Comparison of ENCODE assay signal across 8 mouse cellular contexts in genomic region chr14:57797551-57797950, GRCm38 (mm10). TPM values are rescaled to one million over a fixed set of nuclear protein-coding genes. Genes with fewer than 3 reads are reported as not detected.
DNase-seq lines count a peak whose midpoint lies in the region; ATAC-seq and TF ChIP-seq lines count a peak whose summit lies in the region.

No protein-coding gene starts in this region.

- peak overlapping the region; percentile 64 to 87 for H3K4me3 ChIP-seq in heart, embryonic 14.5 days (ENCODE audit: control insufficient read depth in 1 of 2, insufficient read depth in 1 of 2, low read depth in 1 of 2, low read length in 2 of 2)
- peak overlapping the region; percentile 77 for H3K4me3 ChIP-seq in midbrain, postnatal 0 days (ENCODE audit: low read depth, low read length)

- DNase-seq in left cerebral cortex, adult 18-20 months (ENCODE audit: low spot score in 2 of 2) = peak; percentile 5
- no peak for DNase-seq in left cerebral cortex, postnatal 10 days (ENCODE audit: extremely low spot score in 1 of 2, low spot score in 2 of 2)
- DNase-seq in ZHBTc4 (ENCODE audit: low read depth, low spot score) (peak; percentile 56), liver (peak; percentile 22)
- DNase-seq in midbrain, postnatal 0 days (ENCODE audit: low spot score) = peak; percentile 2
- no peak for DNase-seq in right cerebral cortex, postnatal 36 days (ENCODE audit: low spot score in 2 of 2)

- peaks cover 22% of the 10 kb centered on the region for H3K36me3 ChIP-seq in heart, embryonic 14.5 days (ENCODE audit: control insufficient read depth, insufficient read depth, low read length)
- peaks cover under 1% of the 10 kb centered on the region; the same call in 1 of the 2 replicates for H3K36me3 ChIP-seq in midbrain, postnatal 0 days (ENCODE audit: insufficient read depth, low read length)

- peak; percentile 39; the same call in 1 of the 2 replicates for TF ChIP-seq CTCF in midbrain, postnatal 0 days (IDR thresholded peaks at IDR 0.05)

- 11% methylated on average over 7 of the region's 7 CpGs for WGBS in heart, embryonic 14.5 days
- 13% methylated on average over 7 of the region's 7 CpGs for WGBS in midbrain, postnatal 0 days

- no peaks in the 10 kb centered on the region for H3K9me3 ChIP-seq in heart, embryonic 14.5 days (ENCODE audit: control insufficient read depth, low read length)
- H3K9me3 ChIP-seq in midbrain, postnatal 0 days (ENCODE audit: low read length) = no peaks in the 10 kb centered on the region

- H3K27me3 ChIP-seq in heart, embryonic 14.5 days (ENCODE audit: control insufficient read depth, insufficient read depth, low read length) = no peaks in the 10 kb centered on the region
- no peaks in the 10 kb centered on the region for H3K27me3 ChIP-seq in midbrain, postnatal 0 days (ENCODE audit: insufficient read depth, low read length)

- H3K4me2 ChIP-seq in heart, embryonic 14.5 days (ENCODE audit: low read length) = peak overlapping the region; percentile 93
- peak overlapping the region; percentile 51 for H3K4me2 ChIP-seq in midbrain, postnatal 0 days (ENCODE audit: low read depth, low read length, poor library complexity, severe bottlenecking)

- H3K27ac ChIP-seq in heart, embryonic 14.5 days (replicated peaks in 1 of 2; ENCODE audit: control insufficient read depth in 1 of 2, insufficient read depth in 1 of 2, low read depth in 2 of 2, low read length in 2 of 2) = peak overlapping the region in 1 of 2 experiments; percentile 57; a peak in 2 of 4 replicates
- peak overlapping the region; percentile 74 for H3K27ac ChIP-seq in midbrain, postnatal 0 days (ENCODE audit: low read depth, low read length)

- peaks cover 4 to 19% of the 10 kb centered on the region in 2 experiments for H3K4me1 ChIP-seq in heart, embryonic 14.5 days (ENCODE audit: control insufficient read depth in 2 of 2, insufficient read depth in 2 of 2, low read length in 2 of 2)
- H3K4me1 ChIP-seq in midbrain, postnatal 0 days (ENCODE audit: insufficient read depth, low read length) = peaks cover 10% of the 10 kb centered on the region

- intact Hi-C loops in left cerebral cortex, postnatal 10 days (cut with DNase I) = loop anchor here (5.0 kb wide), 1 partner anchor 50 kb away; the partner anchor contains the start of gene Gm49361

- peak overlapping the region; percentile 70 for H3K9ac ChIP-seq in heart, embryonic 14.5 days (ENCODE audit: low read length)
- peak overlapping the region; percentile 44 for H3K9ac ChIP-seq in midbrain, postnatal 0 days (replicated peaks; ENCODE audit: low read length, poor library complexity, severe bottlenecking)

- no peak for ATAC-seq in heart, embryonic 14.5 days (ENCODE audit: insufficient number of reproducible peaks, insufficient read depth, low FRiP score, low read depth)
- ATAC-seq in midbrain, postnatal 0 days (ENCODE audit: low FRiP score) = peak; percentile 50
- ATAC-seq in activated CD4-positive, CD25-positive, alpha-beta regulatory T cell, adult 4 months = no peak

RNA-seq across cellular contexts. Expression of gene Sap18, which starts 0.4 kb away (rescaled TPM):
- 10 to 100 TPM; 56.5 to 62.8 TPM for total RNA-seq in left cerebral cortex, adult 18-20 months (2021)
- 10 to 100 TPM; 33.2 to 69.0 TPM for total RNA-seq in left cerebral cortex, postnatal 10 days (2021)
- polyA plus RNA-seq in heart, embryonic 14.5 days (2014; fragmentation: Nextera tagmentation; extraction: Ambion mirVana) = 22.4 and 23.3 TPM in 2 replicates
- 11.4 and 36.9 TPM in 2 replicates for total RNA-seq in midbrain, postnatal 0 days (2014; rRNA removed)
- polyA plus RNA-seq in midbrain, postnatal 0 days (2015; fragmentation: Nextera tagmentation; extraction: Ambion mirVana) = 22.4 and 26.8 TPM in 2 replicates
- 100 to 1,000 TPM; 206 to 224 TPM for polyA plus RNA-seq in activated CD4-positive, CD25-positive, alpha-beta regulatory T cell, adult 4 months (2017; shearing (Covaris generic))

RNA-seq across cellular contexts. Expression of gene Ska3, which starts 28.4 kb away (rescaled TPM):
- under 1 TPM; 0.37 to 0.42 TPM for total RNA-seq in left cerebral cortex, adult 18-20 months (2021)
- total RNA-seq in left cerebral cortex, postnatal 10 days (2021) = 1 to 10 TPM; 1.8 to 2.1 TPM
- 21.6 and 24.5 TPM in 2 replicates for polyA plus RNA-seq in heart, embryonic 14.5 days (2014; fragmentation: Nextera tagmentation; extraction: Ambion mirVana)
- total RNA-seq in midbrain, postnatal 0 days (2014; rRNA removed) = 2.4 and 4.2 TPM in 2 replicates
- polyA plus RNA-seq in midbrain, postnatal 0 days (2015; fragmentation: Nextera tagmentation; extraction: Ambion mirVana) = 3.9 and 4.2 TPM in 2 replicates
- polyA plus RNA-seq in activated CD4-positive, CD25-positive, alpha-beta regulatory T cell, adult 4 months (2017; shearing (Covaris generic)) = 1 to 10 TPM; 6.5 to 6.9 TPM

RNA-seq across cellular contexts. Expression of gene Mrpl57, which starts 28.5 kb away (rescaled TPM):
- total RNA-seq in left cerebral cortex, adult 18-20 months (2021) = 10 to 100 TPM; 50.5 to 61.8 TPM
- total RNA-seq in left cerebral cortex, postnatal 10 days (2021) = 10 to 100 TPM; 80.9 to 86.9 TPM
- 148 and 155 TPM in 2 replicates for polyA plus RNA-seq in heart, embryonic 14.5 days (2014; fragmentation: Nextera tagmentation; extraction: Ambion mirVana)
- total RNA-seq in midbrain, postnatal 0 days (2014; rRNA removed) = 45.4 and 48.3 TPM in 2 replicates
- 205 and 218 TPM in 2 replicates for polyA plus RNA-seq in midbrain, postnatal 0 days (2015; fragmentation: Nextera tagmentation; extraction: Ambion mirVana)
- 100 to 1,000 TPM; 116 to 117 TPM for polyA plus RNA-seq in activated CD4-positive, CD25-positive, alpha-beta regulatory T cell, adult 4 months (2017; shearing (Covaris generic))

RNA-seq across cellular contexts. Expression of gene Lats2, which starts 39.4 kb away (rescaled TPM):
- 10 to 100 TPM; 18.2 to 21.3 TPM for total RNA-seq in left cerebral cortex, adult 18-20 months (2021)
- total RNA-seq in left cerebral cortex, postnatal 10 days (2021) = 10 to 100 TPM in 1 of 2 experiments, 1 to 10 TPM in 1; 9.6 to 14.4 TPM
- 24.9 and 25.9 TPM in 2 replicates for polyA plus RNA-seq in heart, embryonic 14.5 days (2014; fragmentation: Nextera tagmentation; extraction: Ambion mirVana)
- total RNA-seq in midbrain, postnatal 0 days (2014; rRNA removed) = 7.7 and 8.4 TPM in 2 replicates
- 3.1 and 3.8 TPM in 2 replicates for polyA plus RNA-seq in midbrain, postnatal 0 days (2015; fragmentation: Nextera tagmentation; extraction: Ambion mirVana)
- polyA plus RNA-seq in activated CD4-positive, CD25-positive, alpha-beta regulatory T cell, adult 4 months (2017; shearing (Covaris generic)) = 10 to 100 TPM; 17.9 to 20.7 TPM

RNA-seq across cellular contexts. Expression of gene Gm49361, which starts 51.6 kb away (rescaled TPM):
- under 1 TPM; 0.81 to 0.82 TPM for total RNA-seq in left cerebral cortex, adult 18-20 months (2021)
- under 1 TPM in 1 of 2 experiments, not detected in 1; 0.65 TPM for total RNA-seq in left cerebral cortex, postnatal 10 days (2021)
- not detected in 2 replicates for polyA plus RNA-seq in heart, embryonic 14.5 days (2014; fragmentation: Nextera tagmentation; extraction: Ambion mirVana)
- total RNA-seq in midbrain, postnatal 0 days (2014; rRNA removed) = not detected in 2 replicates
- not detected in 2 replicates for polyA plus RNA-seq in midbrain, postnatal 0 days (2015; fragmentation: Nextera tagmentation; extraction: Ambion mirVana)
- not detected for polyA plus RNA-seq in activated CD4-positive, CD25-positive, alpha-beta regulatory T cell, adult 4 months (2017; shearing (Covaris generic))

Comparison
In these comparisons a context has a peak if more than half of its experiments do, and no peak if none do; other contexts are left out.
1. DNase-seq: peak in left cerebral cortex, adult 18-20 months (2 of 2), ZHBTc4 (single experiment), liver (single experiment) and midbrain, postnatal 0 days (single experiment); none in left cerebral cortex, postnatal 10 days (0 of 2) and right cerebral cortex, postnatal 36 days (0 of 2).